Mouse (Mus musculus): ENCODE measurements around the gene Ispd.

- TF ChIP-seq CTCF (IDR thresholded peaks at IDR 0.05; ENCODE audit: insufficient read depth, low read depth, low read length) = no peak
- no peak for TF ChIP-seq POLR2A (IDR thresholded peaks at IDR 0.05; ENCODE audit: insufficient read depth, low read depth, low read length)
Observed at GRCm38 (mm10) chr12:36554697-36555096, 173.4 kb downstream of the Ispd start.

All from olfactory bulb, adult 2 months (tissue).